Mouse (Mus musculus) liver, embryonic 14.5 days (tissue): ENCODE measurements at regions not wholly inside any gene's neighbourhood (a gene's known extent, or its start where the extent isn't known, plus 50 kb on each side); places are given as distances from the start of the nearest gene placed in this dataset.

Experiments used
- CTCF ChIP-seq: IDR thresholded peaks from 2 replicates; pipeline ENCODE4 v1.5.1; 2016; ENCODE audit warnings: antibody characterized with exemption, low read depth, control low read depth
- EP300 ChIP-seq: IDR thresholded peaks from 2 replicates; pipeline ENCODE4 v1.6.1; 2016; ENCODE audit warnings: antibody characterized with exemption, low read depth

- no peak for TF ChIP-seq CTCF
- no peak for TF ChIP-seq EP300
Observed at GRCm38 (mm10) chr6:12892929-12893328, 143.7 kb upstream of the Thsd7a start.
